Mouse (Mus musculus) liver, embryonic 14.5 days (tissue): ENCODE measurements around the gene Abhd13. TPM values are rescaled to one million over a fixed set of nuclear protein-coding genes. Genes with fewer than 3 reads are reported as not detected.

Source experiments
- ATAC-seq: fragments of 200-750 bp; cut with Nextera tagmentation; 2 replicates; pipeline ENCODE4 v1.8.0; 2017; ENCODE audit warnings: moderate number of reproducible peaks, mild to moderate bottlenecking, moderate library complexity; ENCODE audit not compliant: insufficient read depth
- DNase-seq, 3 experiments: peaks; one replicate each; pipeline ENCODE4 v3.0.0-alpha.2; 2012 to 2013; ENCODE audit warnings: low read depth in 3 of 3, low spot score in 3 of 3
- H3K27ac ChIP-seq: fragments of 300-500 bp; sonication (generic); 2 replicates; pipeline ENCODE4 v1.5.1; 2014; ENCODE audit warnings: moderate library complexity, mild to moderate bottlenecking, control low read depth, inconsistent platforms
- H3K27me3 ChIP-seq: fragments of 300-500 bp; sonication (generic); 2 replicates; pipeline ENCODE4 v1.6.1; 2014; ENCODE audit warnings: mild to moderate bottlenecking, low read length, moderate library complexity; ENCODE audit not compliant: control insufficient read depth, insufficient read depth
- H3K36me3 ChIP-seq: fragments of 300-500 bp; sonication (generic); replicated peaks from 2 replicates; pipeline ENCODE4 v1.6.1; 2014; ENCODE audit warnings: low read depth; ENCODE audit not compliant: control insufficient read depth, insufficient read depth
- H3K4me1 ChIP-seq, 2 experiments: fragments of 200-500 bp in 1 of 2; fragments of 300-500 bp in 1 of 2; sonication (generic) in 1 of 2; replicated peaks; 2 replicates each; pipeline ENCODE4 v1.6.1; 2012 to 2014; ENCODE audit warnings: antibody characterized with exemption in 1 of 2, inconsistent platforms in 1 of 2, low read length in 1 of 2; ENCODE audit not compliant: control insufficient read depth in 2 of 2, insufficient read depth in 2 of 2
- H3K4me2 ChIP-seq: fragments of 300-500 bp; sonication (generic); 2 replicates; pipeline ENCODE4 v1.6.1; 2014; ENCODE audit warnings: low read depth, mild to moderate bottlenecking, control low read depth, moderate library complexity
- H3K4me3 ChIP-seq, 2 experiments: fragments of 200-500 bp in 1 of 2; fragments of 300-500 bp in 1 of 2; sonication (generic) in 1 of 2; 2 replicates each; pipeline ENCODE4 v1.5.1; 2012 to 2014; ENCODE audit warnings: low read depth in 2 of 2, low read length in 2 of 2, mild to moderate bottlenecking in 2 of 2, control low read depth in 1 of 2, inconsistent platforms in 1 of 2, moderate library complexity in 1 of 2; ENCODE audit not compliant: insufficient read depth in 1 of 2
- H3K9ac ChIP-seq: fragments of 300-500 bp; sonication (generic); replicated peaks from 2 replicates; pipeline ENCODE4 v1.6.1; 2014; ENCODE audit warnings: mild to moderate bottlenecking, control low read depth, moderate library complexity
- H3K9me3 ChIP-seq: fragments of 300-500 bp; sonication (generic); 2 replicates; pipeline ENCODE4 v1.6.1; 2016; ENCODE audit warnings: low read length, mixed read lengths; ENCODE audit not compliant: control insufficient read depth
- CTCF ChIP-seq: IDR thresholded peaks from 2 replicates; pipeline ENCODE4 v1.5.1; 2016; ENCODE audit warnings: antibody characterized with exemption, low read depth, control low read depth
- EP300 ChIP-seq: IDR thresholded peaks from 2 replicates; pipeline ENCODE4 v1.6.1; 2016; ENCODE audit warnings: antibody characterized with exemption, low read depth
- WGBS: fragments of 180-500 bp; shearing (Covaris S2); extraction: QIAGEN DNeasy Blood & Tissue Kit; methylation state at CpG from one replicate; pipeline ENCODE4 v1.1.7; 2014; ENCODE audit not compliant: insufficient replicate concordance; 5-methylcytosine and 5-hydroxymethylcytosine counted together
- polyA plus RNA-seq, 2 experiments: library from polyadenylated mRNA; depleted of rRNA in 1 of 2; stranded (reverse) in 1 of 2; unstranded in 1 of 2; fragments of >200 nt; fragmentation: Nextera tagmentation in 1 of 2; extraction: Ambion mirVana in 1 of 2; gene quantifications; 2 replicates each; pipeline versions ENCODE4 v1.2.1 to v1.2.3; 2012 to 2014

Abhd13 gene
- polyA plus RNA-seq, 2 experiments, result 2.7 to 5.1 TPM

GRCm38 (mm10) chr8:9935574-9935973, 41.9 kb upstream of the Abhd13 start:
- Histone ChIP-seq H3K4me1 (peaks cover 0 to 4% of the 10 kb centered on the region in 2 experiments; a peak in 2 of 4 replicates), H3K4me2 (no peak overlapping the region), H3K27ac (no peak overlapping the region), H3K36me3 (no peaks in the 10 kb centered on the region), H3K9me3 (no peaks in the 10 kb centered on the region), H3K27me3 (no peaks in the 10 kb centered on the region), H3K9ac (no peak overlapping the region), H3K4me3 (no peak overlapping the region)
- no peak for DNase-seq
- no peak for ATAC-seq
- no peak for TF ChIP-seq CTCF
- TF ChIP-seq EP300, result no peak
- WGBS, result 48% methylated on average over 7 of the region's 7 CpGs

- no peak for ATAC-seq
- Histone ChIP-seq H3K4me1 (no peaks in the 10 kb centered on the region), H3K27ac (no peak overlapping the region), H3K36me3 (no peaks in the 10 kb centered on the region), H3K9me3 (no peaks in the 10 kb centered on the region), H3K9ac (no peak overlapping the region), H3K27me3 (no peaks in the 10 kb centered on the region), H3K4me2 (no peak overlapping the region), H3K4me3 (no peak overlapping the region)
- 46% methylated on average over 10 of the region's 10 CpGs for WGBS
- TF ChIP-seq CTCF (no peak), EP300 (no peak)
- no peak for DNase-seq
Measured at GRCm38 (mm10) chr8:9949134-9949890, 28.2 kb upstream of the Abhd13 start.

- H3K4me2 ChIP-seq, result no peak overlapping the region
- 42% methylated on average over 4 of the region's 4 CpGs for WGBS
- H3K27ac ChIP-seq, result no peak overlapping the region
- no peak overlapping the region for H3K4me3 ChIP-seq
- H3K9me3 ChIP-seq, result no peaks in the 10 kb centered on the region
- TF ChIP-seq CTCF, result no peak
- no peak for TF ChIP-seq EP300
- no peaks in the 10 kb centered on the region for H3K36me3 ChIP-seq
- H3K9ac ChIP-seq, result no peak overlapping the region
- no peaks in the 10 kb centered on the region for H3K27me3 ChIP-seq
- ATAC-seq (no peak), DNase-seq (no peak)
- H3K4me1 ChIP-seq, result no peaks in the 10 kb centered on the region
Measured at GRCm38 (mm10) chr8:9958338-9958737, 19.2 kb upstream of the Abhd13 start.

GRCm38 (mm10) chr8:9959919-9960318, 17.6 kb upstream of the Abhd13 start:
- Histone ChIP-seq H3K9ac (no peak overlapping the region), H3K9me3 (no peaks in the 10 kb centered on the region), H3K36me3 (no peaks in the 10 kb centered on the region), H3K4me3 (no peak overlapping the region), H3K27me3 (no peaks in the 10 kb centered on the region), H3K4me2 (no peak overlapping the region), H3K27ac (no peak overlapping the region), H3K4me1 (no peaks in the 10 kb centered on the region)
- DNase-seq, result no peak
- no peak for TF ChIP-seq CTCF
- no peak for TF ChIP-seq EP300
- no peak for ATAC-seq
- WGBS, result 64% methylated on average over 2 of the region's 2 CpGs

GRCm38 (mm10) chr8:9971866-9972265, 5.6 kb upstream of the Abhd13 start:
- H3K27me3 ChIP-seq, result no peaks in the 10 kb centered on the region
- WGBS, result 78% methylated on average over 9 of the region's 9 CpGs

More at GRCm38 (mm10) chr8:9971866-9972265, 5.6 kb upstream of the Abhd13 start:
- Histone ChIP-seq H3K36me3 (peaks cover 4% of the 10 kb centered on the region), H3K9ac (no peak overlapping the region), H3K4me2 (no peak overlapping the region), H3K27ac (no peak overlapping the region), H3K4me1 (peaks cover 4 to 5% of the 10 kb centered on the region in 2 experiments), H3K9me3 (no peaks in the 10 kb centered on the region), H3K4me3 (no peak overlapping the region)
- DNase-seq (no peak), ATAC-seq (no peak)
- TF ChIP-seq EP300, result no peak
- TF ChIP-seq CTCF, result no peak
